Mouse (Mus musculus): ENCODE measurements at regions not wholly inside any gene's neighbourhood (a gene's known extent, or its start where the extent isn't known, plus 50 kb on each side); places are given as distances from the start of the nearest gene placed in this dataset.

DNA sequence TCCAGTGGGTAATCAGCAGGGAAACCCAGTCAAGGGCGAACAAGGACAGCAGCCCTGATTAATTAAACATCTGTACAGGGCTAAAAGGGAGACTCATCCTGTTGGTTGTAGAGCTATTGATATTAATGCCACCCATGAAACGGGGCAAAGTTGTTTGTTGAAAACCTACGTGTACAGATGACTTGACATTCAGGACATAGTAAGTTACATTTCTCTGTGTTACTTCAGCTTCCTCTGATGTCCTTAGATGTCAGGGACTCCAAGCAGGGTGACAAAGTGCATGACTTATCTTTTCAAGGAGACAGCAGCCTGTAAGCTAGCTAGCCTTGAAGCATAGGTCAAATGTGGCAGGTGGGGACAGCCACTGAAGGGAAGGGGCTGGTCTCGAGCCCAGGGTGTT, 390.5 kb downstream of the Ccdc171 start:
- no peak for DNase-seq
- intact Hi-C loops (cut with DNase I; ENCODE audit: low total_unique reads), result no loop called here

DNA sequence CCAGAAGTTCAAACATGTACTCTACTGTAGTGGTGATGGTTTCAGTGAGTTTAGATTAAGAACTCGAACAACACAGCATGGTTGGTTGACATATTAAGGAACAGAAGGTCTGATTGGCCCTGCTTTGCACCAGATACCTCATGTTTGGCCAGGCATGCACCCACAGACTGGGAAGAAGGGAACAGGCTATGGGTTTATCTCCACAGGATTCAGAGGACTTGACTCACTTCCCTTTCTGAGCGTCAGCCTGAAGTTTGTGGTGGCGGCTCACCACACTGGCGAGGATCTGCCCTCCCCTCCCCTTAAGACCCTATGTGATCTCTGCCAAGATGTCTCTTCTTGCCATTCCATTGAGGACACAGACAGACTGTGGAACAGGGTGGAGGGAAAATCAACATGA, 391.7 kb downstream of the Ccdc171 start:
- intact Hi-C loops (cut with DNase I; ENCODE audit: low total_unique reads), result no loop called here
- no peak for DNase-seq

DNA sequence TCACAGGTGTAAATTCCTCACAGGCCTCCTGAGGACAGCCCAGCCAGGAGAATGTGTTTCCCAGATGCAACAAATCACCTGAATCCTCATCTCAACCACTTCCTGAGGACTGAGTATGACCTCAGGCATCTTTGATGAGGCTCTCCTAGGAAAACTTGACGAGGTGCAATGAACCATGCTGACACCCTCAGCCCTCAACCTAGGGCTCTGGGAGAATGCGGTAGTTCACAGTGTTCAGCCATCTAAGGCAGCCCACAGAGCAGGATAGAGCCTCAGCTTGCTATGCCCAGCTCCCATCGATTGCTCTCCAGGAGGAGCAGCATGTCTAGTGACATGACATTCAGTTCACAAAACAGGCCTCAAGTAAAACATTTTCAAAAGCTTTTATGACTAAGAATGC, 392.7 kb downstream of the Ccdc171 start:
- DNase-seq, result no peak
- intact Hi-C loops (cut with DNase I; ENCODE audit: low total_unique reads), result no loop called here

DNA sequence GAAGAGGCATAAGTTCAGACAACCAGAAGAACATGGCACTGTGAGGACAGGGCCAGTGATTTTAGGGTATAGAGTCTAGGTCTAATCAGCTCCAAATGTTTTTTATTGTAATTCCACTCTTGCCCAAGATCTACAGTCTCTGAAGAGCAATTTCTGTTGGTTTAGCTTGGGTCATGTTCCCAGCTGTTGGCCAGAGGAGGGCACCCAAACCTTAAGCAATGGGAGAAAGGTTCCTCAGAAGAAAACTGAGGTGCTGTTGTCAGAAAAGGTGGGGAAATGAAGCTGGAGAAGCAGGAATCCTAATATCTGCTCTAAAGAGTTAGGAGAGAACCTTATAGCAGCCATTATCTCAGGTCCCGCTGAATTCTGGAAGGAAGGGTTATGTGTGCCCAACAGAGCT, 393.7 kb downstream of the Ccdc171 start:
- intact Hi-C loops (cut with DNase I; ENCODE audit: low total_unique reads), result no loop called here
- no peak for DNase-seq

DNA sequence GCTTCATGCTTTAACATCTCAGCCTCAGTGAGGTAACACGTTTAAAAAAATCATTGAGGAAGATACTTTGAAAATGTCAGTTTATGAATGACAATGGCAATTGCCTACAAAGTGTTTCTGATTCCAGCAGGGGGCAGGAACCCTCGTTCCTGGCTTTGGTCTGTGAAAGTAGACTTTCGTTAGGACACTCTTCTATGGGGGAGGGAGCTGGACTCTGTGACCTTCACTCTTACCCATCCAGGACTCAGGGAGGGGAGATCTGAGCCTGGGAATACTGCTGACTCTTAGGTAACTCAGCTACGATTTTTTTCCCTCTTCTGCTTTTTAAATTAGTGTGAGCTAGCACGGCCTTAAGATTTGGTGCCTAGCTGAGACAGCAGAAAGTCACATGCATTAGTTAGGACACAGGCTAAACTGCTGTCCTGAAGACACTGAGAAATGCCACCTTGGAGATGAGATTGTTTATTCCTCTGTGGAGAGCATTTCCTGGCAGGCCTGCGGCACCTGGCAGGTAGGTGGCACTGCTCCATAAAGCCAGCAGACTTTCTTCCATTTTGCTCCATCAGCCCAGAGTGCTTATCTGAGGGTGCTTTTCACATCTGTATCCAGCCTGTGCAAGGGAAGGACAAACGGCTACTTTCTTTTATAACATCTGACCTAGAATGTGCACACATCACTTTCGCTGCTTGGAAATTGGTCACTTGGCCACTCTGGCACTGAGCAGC, 399.9 kb downstream of the Ccdc171 start:
- intact Hi-C loops (cut with DNase I; ENCODE audit: low total_unique reads), result no loop called here
- DNase-seq, result no peak

DNA sequence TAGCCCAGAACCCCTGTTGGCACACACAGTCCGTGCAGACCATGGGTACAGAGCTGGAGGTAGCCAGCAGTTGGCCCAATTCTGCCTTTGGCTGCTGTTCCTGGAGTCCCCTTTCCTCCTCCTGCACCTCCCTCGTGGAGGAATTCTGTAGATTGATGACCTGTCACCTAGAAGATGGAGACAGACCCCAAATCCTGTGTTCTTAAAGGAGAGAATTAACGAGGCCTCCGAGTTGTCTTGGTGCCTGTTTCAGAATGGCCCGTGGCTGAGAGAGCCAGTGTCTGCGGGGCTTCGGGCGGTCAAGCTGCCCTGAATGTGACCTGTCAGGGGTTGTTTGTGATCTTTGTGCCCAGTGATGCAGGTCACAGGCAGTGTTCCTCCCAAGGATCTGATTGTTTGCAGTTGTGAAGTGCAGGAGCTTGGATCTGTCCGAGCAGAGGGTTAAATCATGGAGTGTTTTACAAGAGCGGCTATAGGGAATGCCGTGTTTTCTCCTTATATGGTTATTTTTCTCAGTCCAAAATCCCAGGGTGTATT, 400.9 kb downstream of the Ccdc171 start:
- no peak for DNase-seq
- intact Hi-C loops (cut with DNase I; ENCODE audit: low total_unique reads), result no loop called here

DNA sequence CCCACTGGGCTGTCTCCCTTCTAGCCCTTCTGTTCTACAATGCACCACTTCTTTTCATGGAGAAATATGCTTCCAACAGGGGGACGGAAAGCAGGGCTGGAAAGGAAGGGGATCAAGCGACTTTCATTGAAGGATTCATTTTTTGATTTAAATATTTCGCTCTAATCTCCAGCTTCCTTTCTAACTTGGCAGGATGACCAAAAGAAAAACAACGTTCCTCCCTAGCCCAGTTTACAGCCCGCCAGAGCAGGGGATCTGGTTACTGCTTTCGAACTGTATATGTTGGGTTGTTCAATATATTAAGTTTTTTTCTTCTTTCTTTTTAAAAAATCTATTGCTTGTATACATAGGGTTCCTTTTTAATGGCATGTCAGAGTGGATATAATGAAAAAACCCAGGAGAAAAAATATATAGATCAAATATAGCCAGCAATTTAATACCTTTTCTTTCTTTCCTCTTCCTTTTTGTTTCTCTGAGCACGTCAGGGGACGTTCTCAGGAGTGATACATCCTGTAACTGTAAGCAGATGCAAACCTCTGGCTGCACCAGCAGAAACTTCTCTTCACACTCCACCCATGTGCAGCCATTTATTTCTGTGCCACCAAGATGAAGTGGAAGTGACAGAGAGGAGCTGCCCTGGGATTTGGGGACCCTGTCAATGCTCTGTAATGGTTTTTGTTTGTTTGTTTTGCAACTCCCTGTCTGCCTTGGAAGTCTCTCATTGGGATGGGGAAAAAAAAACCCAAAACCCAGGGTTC, 406.7 kb downstream of the Ccdc171 start:
- DNase-seq, result no peak
- intact Hi-C loops (cut with DNase I; ENCODE audit: low total_unique reads), result no loop called here

DNA sequence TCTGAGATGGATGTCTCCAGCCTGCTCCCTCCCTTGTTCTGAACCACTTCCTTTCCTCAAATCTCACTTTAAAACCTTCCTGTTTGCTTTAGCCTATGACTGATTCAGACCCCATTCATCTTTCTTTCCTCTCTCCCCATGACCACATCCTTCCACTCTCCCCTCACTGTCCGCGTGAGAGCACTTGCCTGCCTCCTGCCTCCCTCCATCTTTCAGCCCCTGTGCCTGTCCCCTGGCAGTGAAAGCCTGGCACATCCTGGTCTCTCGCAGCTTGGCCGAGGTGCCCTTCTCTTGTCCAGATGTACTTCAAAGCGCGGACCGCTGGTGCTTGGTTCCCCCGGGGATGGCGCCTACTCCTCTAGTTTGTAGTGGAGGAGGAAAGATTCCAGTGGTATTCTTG, 416.3 kb downstream of the Ccdc171 start:
- intact Hi-C loops (cut with DNase I; ENCODE audit: low total_unique reads), result no loop called here
- no peak for DNase-seq

DNA sequence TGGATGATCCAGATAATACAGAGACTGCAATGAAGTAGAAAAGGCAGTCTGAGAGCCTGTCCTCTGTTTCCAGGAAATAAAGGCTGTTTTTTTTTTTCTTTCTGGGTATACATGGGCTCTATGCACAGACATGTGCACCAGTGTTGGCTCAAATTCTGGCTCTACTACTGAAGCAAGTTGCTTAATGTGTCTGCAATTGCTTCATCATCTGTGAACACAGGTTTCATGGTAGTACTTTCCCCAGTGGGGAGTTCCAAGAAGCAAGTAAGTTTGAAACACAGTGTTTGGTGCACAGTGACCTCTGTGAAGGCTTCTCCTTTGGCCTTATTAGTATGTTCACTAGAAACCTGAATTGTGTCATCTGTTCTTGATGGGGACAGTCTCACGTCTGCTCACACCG, 424.3 kb downstream of the Ccdc171 start:
- intact Hi-C loops (cut with DNase I; ENCODE audit: low total_unique reads), result no loop called here
- DNase-seq, result no peak

DNA sequence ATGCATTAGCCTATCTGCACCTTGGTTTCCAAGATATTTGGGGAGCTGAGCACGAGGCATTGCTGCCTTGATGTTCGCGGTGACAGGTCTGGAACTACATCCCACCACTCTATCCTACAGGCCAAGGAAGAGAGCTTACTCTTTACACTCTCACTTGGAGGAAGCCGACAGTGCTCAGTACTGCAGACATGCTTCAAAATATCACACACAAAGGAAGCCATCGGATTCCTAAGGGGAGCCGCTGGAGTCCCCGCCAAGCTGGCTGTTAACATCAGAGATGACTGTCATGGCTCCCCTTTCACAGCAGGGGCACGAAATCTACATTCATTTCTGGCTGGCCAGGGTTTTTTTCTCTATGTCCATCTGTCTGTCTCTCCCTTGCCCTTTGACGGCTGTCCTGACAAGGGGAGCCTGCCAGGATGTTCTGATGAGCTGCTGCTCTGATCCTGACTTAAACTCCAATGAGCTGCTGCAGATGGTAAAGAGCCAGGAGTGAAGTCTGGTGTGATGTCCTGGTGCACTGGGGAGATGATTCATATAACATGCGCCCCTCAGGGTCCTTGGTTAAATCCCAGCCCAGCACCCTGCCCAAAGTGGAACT, 425.6 kb downstream of the Ccdc171 start:
- intact Hi-C loops (cut with DNase I; ENCODE audit: low total_unique reads), result no loop called here
- DNase-seq, result no peak

DNA sequence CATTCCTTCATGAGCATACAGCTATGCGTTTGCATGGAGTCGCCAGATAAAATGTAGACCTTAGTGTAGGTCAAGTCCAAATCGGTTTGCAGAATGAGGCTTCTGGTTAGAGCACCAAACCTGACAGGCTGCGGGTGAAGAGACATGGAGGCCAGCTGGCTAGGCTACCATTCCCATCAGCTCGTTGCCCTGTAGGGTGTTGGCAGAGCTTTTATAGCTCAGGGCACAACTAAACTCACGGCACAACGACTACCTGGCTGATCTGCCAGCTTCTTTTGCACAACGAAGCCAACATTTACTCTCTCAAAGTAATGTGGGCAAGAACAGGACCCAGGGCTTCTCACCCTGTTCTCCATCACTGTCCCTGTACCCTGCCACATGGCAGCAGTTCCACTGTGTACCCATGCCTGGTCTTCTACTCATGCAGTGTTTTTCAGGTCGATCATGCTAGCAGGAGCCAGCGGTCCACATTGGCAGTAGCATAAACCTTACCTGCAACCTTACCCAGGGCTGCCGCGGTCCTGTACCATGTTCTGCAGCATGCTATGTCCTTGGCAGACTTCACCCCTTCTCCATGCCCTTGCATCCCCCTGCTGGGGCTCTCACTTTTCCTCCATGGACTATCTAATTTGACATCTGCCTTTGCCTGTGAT, 431.0 kb downstream of the Ccdc171 start:
- no peak for DNase-seq
- intact Hi-C loops (cut with DNase I; ENCODE audit: low total_unique reads), result no loop called here

DNA sequence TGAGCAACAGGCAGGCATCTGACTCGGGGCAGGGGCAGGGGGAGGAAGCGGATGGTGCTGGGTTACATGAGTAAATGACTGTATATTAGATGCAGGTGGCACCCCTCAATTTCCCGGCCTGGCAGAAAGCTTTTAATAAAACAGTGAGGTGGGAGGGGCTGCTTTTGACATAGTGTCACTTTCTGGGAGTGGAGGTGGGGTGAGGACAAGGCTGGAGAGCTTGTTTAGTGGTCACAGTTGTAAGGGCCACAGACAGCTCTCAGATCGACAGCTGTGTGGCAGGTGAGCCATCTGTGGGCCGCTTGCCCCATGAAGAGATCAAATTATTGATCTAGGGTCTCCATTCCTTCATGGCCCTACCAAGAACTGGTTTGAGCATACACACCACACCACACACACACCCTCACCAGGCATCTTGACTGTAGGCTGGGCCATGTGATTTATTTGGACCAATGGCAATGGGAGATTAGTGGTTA, 431.9 kb downstream of the Ccdc171 start:
- intact Hi-C loops (cut with DNase I; ENCODE audit: low total_unique reads), result no loop called here

DNA sequence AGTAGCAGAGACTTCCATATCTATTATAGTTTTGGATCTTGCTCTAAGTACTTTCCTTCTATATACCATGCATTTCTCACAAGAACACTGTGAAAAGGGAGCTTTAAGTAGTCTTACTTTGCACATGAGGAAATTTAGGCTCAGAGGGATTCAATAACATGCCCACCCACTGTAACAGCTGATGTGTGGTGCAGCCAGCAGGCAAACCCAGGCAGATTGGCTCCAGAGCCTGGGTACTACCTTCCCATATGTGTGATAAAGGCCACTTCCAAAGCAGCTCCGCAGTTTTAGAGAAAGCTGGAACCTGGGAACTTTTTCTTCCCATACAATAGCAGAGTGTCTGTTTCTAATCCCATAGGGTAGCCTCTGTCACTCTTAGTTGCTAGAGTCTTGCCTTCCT, 441.6 kb downstream of the Ccdc171 start:
- intact Hi-C loops (cut with DNase I; ENCODE audit: low total_unique reads), result no loop called here
- DNase-seq, result no peak

More for the DNA sequence above, 431.9 kb downstream of the Ccdc171 start:
- no peak for DNase-seq

DNA sequence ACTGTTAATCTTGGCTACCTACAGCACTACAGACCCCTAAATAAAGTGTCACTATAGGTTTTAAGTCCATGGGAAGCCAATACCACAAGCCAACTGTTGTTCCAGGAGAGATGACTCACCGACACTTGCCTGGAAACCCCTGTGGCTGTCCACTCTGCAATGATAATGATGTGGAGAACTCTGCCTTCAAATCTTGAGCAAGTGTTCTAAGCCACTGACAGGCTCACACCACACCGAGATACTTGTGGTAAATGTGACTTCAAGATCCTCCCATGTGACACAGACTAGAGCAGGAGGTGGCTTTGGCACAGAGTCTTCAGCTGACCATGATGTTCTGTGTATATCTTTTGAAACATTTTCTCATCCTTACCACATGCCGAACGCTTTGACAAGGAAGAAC, 447.8 kb downstream of the Ccdc171 start:
- no peak for DNase-seq
- intact Hi-C loops (cut with DNase I; ENCODE audit: low total_unique reads), result no loop called here

DNA sequence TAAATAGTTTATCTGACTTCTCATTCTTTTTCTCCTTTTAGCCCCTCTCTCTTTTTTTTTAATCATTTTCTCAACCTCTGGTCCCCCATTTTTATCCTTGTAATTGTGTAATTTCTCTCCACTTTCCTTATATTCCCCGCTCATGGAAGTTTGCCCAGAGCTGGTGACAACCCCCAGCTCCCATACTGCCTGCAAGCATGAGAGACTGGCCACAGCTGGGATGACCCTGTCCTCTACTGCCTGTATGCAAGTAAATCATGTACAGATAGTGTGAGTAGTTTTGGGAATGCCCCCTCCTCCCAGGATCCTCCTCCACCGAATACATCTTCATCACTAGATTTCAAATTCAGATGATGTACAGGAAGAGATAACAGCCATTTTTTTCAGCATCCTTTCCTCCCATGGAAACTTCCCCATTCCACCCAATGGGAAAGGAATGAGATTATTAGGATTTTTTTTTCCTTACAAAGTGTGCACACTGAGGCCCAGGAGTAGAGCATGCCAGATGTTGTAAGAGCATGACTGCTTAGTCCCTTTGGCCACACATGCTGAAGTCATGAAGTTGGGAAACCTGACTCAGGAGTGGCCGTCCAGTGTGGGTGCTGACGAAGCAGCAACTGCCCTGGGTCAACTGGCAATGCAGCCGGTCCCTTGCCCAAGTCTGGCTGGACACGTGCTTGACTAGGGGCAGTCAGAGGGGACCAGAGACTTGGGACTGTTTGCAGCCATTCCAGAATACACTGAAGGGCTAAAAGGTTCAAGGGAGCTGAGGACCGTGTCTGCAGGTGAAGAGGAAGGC, 449.1 kb downstream of the Ccdc171 start:
- intact Hi-C loops (cut with DNase I; ENCODE audit: low total_unique reads), result no loop called here
- DNase-seq, result peak; percentile 41

DNA sequence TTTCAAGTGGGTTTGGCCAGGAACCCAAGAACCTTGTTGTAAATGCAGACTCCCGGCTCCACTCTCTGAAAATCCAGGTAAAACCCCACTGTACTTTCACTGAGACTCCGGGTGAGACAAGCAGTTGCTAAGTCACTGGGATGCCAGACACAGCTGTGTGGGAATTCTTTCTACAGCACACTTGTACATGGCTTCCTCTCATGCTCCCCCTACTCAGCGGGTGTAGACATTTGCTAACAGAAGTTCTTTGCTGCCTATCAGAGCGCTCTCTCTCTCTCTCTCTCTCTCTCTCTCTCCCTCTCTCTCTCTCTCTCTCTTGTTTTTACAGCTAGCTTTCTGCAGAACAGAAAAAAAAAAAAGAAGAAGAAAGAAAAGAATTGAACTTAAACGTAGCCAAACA, 450.2 kb downstream of the Ccdc171 start:
- intact Hi-C loops (cut with DNase I; ENCODE audit: low total_unique reads), result no loop called here
- no peak for DNase-seq

DNA sequence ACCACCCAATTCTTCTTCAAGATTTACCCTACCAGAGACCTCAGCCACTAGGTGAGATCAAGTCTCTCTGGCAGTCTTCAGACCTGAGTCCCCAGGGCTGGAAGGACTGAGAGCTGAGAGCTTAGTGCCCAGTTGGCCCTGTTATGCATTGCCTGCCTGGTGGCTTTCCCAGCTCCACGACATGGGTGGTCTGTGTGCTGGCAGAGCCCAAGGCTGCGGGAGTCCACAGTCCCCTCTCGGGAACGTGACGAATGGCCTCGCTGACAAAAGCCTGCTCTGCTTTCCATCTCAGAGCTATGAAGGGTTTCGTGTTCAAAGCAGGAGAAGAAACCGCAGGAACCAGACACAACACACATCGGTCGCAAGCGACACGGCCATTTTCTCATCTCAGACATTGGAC, 450.7 kb downstream of the Ccdc171 start:
- DNase-seq, result peak; percentile 30
- intact Hi-C loops (cut with DNase I; ENCODE audit: low total_unique reads), result no loop called here

DNA sequence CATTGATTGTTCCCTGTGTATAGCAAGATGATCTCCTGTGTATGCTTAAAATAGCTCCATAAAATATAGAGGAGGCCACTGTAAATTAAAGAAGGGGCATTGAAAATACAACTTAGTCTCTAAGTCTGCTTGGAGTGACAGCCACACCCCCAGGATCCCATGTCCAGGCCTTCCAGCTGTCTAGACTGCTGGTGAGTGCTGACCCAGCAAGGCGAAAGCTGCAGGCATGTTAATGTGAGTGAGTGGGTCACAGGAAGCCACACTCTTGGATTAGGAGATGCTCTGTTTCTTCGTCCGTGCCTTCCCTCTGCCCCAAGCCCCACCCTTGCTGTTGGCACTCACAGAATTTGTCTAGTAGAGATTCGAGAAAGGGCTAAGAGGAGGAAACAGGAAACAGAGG, 453.7 kb downstream of the Ccdc171 start:
- intact Hi-C loops (cut with DNase I; ENCODE audit: low total_unique reads), result no loop called here
- DNase-seq, result no peak

DNA sequence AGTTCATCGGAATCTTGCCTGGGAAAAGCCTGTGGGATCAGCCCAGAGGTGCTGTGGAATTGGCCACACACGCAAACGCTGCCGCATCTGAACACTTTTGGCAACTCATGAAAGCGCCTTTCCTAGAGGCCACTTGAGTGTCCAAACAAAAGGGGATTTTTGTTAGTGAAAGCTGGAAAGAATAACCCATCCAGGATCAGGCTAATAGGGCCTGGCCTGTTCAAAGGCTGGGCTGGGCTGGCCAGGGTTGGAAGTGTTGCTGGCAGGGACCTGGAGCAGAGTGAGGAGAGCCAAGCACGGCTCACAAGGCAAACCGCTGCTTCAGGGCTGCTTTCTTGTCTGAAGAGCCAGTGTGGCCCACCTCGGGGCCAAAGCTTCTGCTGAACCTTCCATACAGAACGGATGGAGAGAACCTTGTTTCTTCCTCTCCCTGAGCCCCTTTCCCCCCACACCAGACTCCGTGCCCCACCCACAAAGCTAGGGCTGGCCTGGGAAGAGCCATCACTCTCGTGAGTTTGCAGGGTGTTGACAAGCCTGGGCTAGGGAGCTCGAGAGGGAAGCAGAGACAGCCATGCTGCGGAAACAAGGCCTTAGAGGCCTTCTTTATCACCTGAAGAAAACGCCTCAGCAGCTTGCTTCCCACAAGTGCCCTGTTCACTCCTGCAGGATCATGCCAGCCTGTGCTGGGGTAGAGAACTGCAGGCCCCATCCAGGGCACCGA, 459.5 kb downstream of the Ccdc171 start:
- intact Hi-C loops (cut with DNase I; ENCODE audit: low total_unique reads), result no loop called here

More for the DNA sequence above, 459.5 kb downstream of the Ccdc171 start:
- peak; percentile 61 for DNase-seq

Measured in gastrocnemius, postnatal 14 days (tissue).